Mouse (Mus musculus) intestine, postnatal 0 days (tissue): ENCODE measurements around the gene Bola2. TPM values are rescaled to one million over a fixed set of nuclear protein-coding genes. Genes with fewer than 3 reads are reported as not detected.

Experiments
- ATAC-seq: fragments of 200-750 bp; cut with Nextera tagmentation; 2 replicates; pipeline ENCODE4 v1.8.0; 2017; ENCODE audit warnings: mild to moderate bottlenecking, moderate TSS enrichment, moderate library complexity
- H3K27ac ChIP-seq: fragments of 300-500 bp; sonication (generic); 2 replicates; pipeline ENCODE4 v1.5.1; 2014; ENCODE audit warnings: mild to moderate bottlenecking, low read depth, low read length, moderate library complexity
- H3K27me3 ChIP-seq: fragments of 300-500 bp; sonication (generic); replicated peaks from 2 replicates; pipeline ENCODE4 v1.6.1; 2014; ENCODE audit warnings: low read length, mixed read lengths; ENCODE audit not compliant: control insufficient read depth, insufficient read depth
- H3K36me3 ChIP-seq: fragments of 300-500 bp; sonication (generic); 2 replicates; pipeline ENCODE4 v1.6.1; 2014; ENCODE audit warnings: mild to moderate bottlenecking, moderate library complexity; ENCODE audit not compliant: control insufficient read depth, insufficient read depth
- H3K4me1 ChIP-seq: fragments of 300-500 bp; sonication (generic); replicated peaks from 2 replicates; pipeline ENCODE4 v1.6.1; 2014; ENCODE audit warnings: antibody characterized with exemption, low read length, mixed read lengths; ENCODE audit not compliant: control insufficient read depth, insufficient read depth
- H3K4me2 ChIP-seq: fragments of 300-500 bp; sonication (generic); replicated peaks from 2 replicates; pipeline ENCODE4 v1.6.1; 2014; ENCODE audit warnings: low read depth, mild to moderate bottlenecking, moderate library complexity
- H3K4me3 ChIP-seq: fragments of 300-500 bp; sonication (generic); 2 replicates; pipeline ENCODE4 v1.5.1; 2014; ENCODE audit warnings: low read depth, low read length
- H3K9ac ChIP-seq: fragments of 300-500 bp; sonication (generic); 2 replicates; pipeline ENCODE4 v1.6.1; 2014; ENCODE audit warnings: mild to moderate bottlenecking, low read depth, low read length
- H3K9me3 ChIP-seq: fragments of 300-500 bp; sonication (generic); 2 replicates; pipeline ENCODE4 v1.6.1; 2016; ENCODE audit warnings: mixed run types; ENCODE audit not compliant: control insufficient read depth
- CTCF ChIP-seq: sonication (generic); IDR thresholded peaks from 2 replicates; pipeline ENCODE4 v1.5.1; 2016; ENCODE audit warnings: low read depth, mild to moderate bottlenecking, control low read depth, antibody characterized with exemption, moderate library complexity
- WGBS: fragments of 180-500 bp; shearing (Covaris S2); extraction: QIAGEN DNeasy Blood & Tissue Kit; methylation state at CpG from one replicate; pipeline ENCODE4 v1.1.7; 2014; 5-methylcytosine and 5-hydroxymethylcytosine counted together
- polyA plus RNA-seq: library from polyadenylated mRNA; unstranded; fragments of >200 nt; fragmentation: Nextera tagmentation; extraction: Ambion mirVana; gene quantifications from 2 replicates; pipeline ENCODE4 v1.2.1, GENCODE M21; 2015

Bola2 gene
- polyA plus RNA-seq, 1 experiment from 2014 or later = 80.4 TPM

DNA sequence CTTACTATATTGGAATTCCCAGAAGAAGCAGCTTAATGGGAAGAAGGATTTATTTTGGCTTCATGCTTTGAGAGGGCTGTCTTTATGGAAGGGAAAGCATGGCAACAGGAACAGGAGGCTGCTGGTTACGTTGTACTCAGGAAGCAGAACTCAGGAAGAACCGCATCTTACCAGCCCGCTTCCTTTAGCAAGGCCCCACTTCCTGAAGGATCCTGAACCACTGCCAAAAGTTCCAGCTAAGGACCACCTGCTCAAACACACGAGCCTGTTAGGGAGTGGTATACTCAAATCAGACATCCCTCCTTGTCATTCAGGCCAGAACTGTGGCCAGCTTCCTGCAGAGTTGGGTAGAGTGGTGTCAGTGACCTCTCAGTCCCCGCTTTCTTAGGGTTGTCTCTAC, 26.7 kb upstream of the Bola2 start:
- Histone ChIP-seq H3K4me1 (peaks cover 9% of the 10 kb centered on the region; the same call in 1 of the 2 replicates), H3K9me3 (no peaks in the 10 kb centered on the region), H3K27me3 (no peaks in the 10 kb centered on the region), H3K9ac (no peak overlapping the region), H3K4me2 (no peak overlapping the region), H3K4me3 (no peak overlapping the region), H3K27ac (peak overlapping the region; percentile 37; the same call in 1 of the 2 replicates), H3K36me3 (peaks cover 41% of the 10 kb centered on the region; the same call in 1 of the 2 replicates)
- WGBS = 62% methylated on average over 5 of the region's 5 CpGs
- TF ChIP-seq CTCF = no peak
- no peak for ATAC-seq

DNA sequence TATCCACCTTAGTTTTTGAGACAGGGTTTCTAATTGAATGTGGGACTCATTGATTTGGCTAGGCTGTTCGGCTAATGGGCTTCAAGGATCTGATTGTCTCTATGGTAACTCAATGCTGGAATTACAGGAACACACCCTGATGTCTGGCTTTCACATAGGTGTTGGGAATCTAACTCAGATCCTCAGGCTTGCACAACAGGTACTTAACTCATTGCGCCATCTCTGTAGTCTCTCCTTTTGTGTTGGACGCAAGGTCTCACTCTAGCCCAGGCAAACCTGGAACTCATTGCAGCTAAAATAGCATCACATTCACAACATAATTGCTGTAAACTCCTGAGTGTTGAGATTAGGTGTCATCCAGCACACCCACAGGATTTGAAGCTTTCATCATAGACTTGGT, 25.0 kb upstream of the Bola2 start:
- no peak overlapping the region for H3K4me2 ChIP-seq
- no peak for ATAC-seq
- H3K4me3 ChIP-seq = no peak overlapping the region
- H3K9ac ChIP-seq = no peak overlapping the region
- no peaks in the 10 kb centered on the region for H3K9me3 ChIP-seq
- peaks cover 4% of the 10 kb centered on the region; the same call in 1 of the 2 replicates for H3K4me1 ChIP-seq
- H3K27ac ChIP-seq = no peak overlapping the region; the same call in 1 of the 2 replicates
- H3K36me3 ChIP-seq = peaks cover 36% of the 10 kb centered on the region; the same call in 1 of the 2 replicates
- 58% methylated on average over 3 of the region's 3 CpGs for WGBS
- no peaks in the 10 kb centered on the region for H3K27me3 ChIP-seq
- no peak for TF ChIP-seq CTCF

DNA sequence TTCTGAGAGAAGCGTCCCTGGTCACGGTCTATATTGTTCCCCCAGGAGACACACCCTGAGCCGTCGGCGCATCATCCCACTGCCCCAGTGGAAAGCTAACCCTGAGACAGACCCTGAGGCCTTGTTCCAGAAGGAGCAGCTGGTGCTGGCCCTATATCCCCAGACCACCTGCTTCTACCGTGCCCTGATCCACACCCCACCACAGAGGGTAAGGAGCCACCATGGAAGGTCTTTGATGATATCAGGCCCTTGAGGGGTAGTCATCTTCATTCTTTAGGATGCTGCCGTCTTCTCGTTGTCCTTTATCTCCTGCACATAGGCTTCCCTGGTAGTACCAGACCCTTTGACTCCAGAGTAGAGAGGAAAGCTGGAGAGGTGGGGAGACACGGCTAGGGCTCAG, 23.1 kb upstream of the Bola2 start:
- Histone ChIP-seq H3K27me3 (no peaks in the 10 kb centered on the region), H3K27ac (no peak overlapping the region), H3K9ac (no peak overlapping the region), H3K4me1 (peaks cover 2% of the 10 kb centered on the region; the same call in 1 of the 2 replicates), H3K9me3 (no peaks in the 10 kb centered on the region), H3K4me3 (no peak overlapping the region), H3K36me3 (peaks cover 29% of the 10 kb centered on the region; the same call in 1 of the 2 replicates), H3K4me2 (no peak overlapping the region)
- 96% methylated on average over 9 of the region's 9 CpGs for WGBS
- TF ChIP-seq CTCF = no peak
- ATAC-seq = no peak

DNA sequence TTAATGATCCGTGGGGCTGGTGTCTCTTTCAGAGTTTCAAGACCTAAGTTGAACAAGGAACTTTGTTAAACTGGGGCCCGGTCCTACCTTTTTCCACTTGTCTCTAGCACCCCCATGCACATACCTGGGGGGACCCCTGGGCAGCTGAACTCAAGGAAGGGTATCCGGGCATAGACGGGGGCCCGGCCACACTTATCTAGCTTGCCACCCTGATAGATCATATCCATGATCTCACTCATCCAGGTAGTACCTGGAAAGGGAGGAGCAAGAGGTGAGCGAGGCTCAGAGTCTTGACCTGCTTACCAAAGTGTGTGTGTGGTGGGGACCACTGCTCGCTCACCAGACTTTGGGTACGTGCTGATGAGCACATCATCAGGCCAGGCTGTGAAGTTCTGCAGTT, 20.1 kb upstream of the Bola2 start:
- H3K27ac ChIP-seq = no peak overlapping the region
- no peak for TF ChIP-seq CTCF
- H3K4me2 ChIP-seq = no peak overlapping the region
- ATAC-seq = no peak
- H3K36me3 ChIP-seq = peaks cover 29% of the 10 kb centered on the region; the same call in 1 of the 2 replicates
- H3K9ac ChIP-seq = no peak overlapping the region
- no peaks in the 10 kb centered on the region for H3K27me3 ChIP-seq
- H3K4me3 ChIP-seq = no peak overlapping the region
- H3K4me1 ChIP-seq = peaks cover 2% of the 10 kb centered on the region; the same call in 1 of the 2 replicates
- no peaks in the 10 kb centered on the region for H3K9me3 ChIP-seq
- 96% methylated on average over 8 of the region's 8 CpGs for WGBS

DNA sequence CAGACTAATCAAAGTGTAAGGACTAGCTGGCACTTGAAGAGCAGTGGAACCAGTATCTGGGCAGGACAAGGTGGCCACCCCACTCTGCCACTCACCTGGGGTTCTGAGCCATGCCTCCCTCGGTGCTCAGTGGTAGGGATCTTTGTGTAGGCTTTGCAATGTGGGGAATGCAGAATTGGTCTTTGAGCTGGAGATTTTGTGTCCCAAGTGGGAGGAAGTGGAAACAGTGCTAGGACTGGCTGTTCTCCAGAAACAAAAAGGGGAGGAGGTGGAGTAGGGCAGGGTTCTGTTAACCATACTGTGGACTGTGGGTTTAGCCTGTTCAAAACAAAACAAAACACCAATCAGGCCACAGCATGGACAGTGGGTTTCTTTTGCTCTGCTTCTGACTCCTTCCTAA, 19.0 kb upstream of the Bola2 start, which contains the start of gene Sult1a1:
Gene Sult1a1 (minus strand): TSS at position 226 of the 400 bp plus-strand sequence.
- Histone ChIP-seq H3K9me3 (no peaks in the 10 kb centered on the region), H3K4me2 (peak within 1 kb of the TSS; percentile 10; the same call in 1 of the 2 replicates), H3K36me3 (peaks cover 22% of the 10 kb centered on the region; the same call in 1 of the 2 replicates), H3K27ac (peak within 1 kb of the TSS; percentile 60), H3K27me3 (no peaks in the 10 kb centered on the region), H3K4me3 (no peak within 1 kb of the TSS), H3K9ac (no peak within 1 kb of the TSS), H3K4me1 (peaks cover 2% of the 10 kb centered on the region; the same call in 1 of the 2 replicates)
- no peak for TF ChIP-seq CTCF
- WGBS = 67% methylated on average over 1 of the region's 1 CpGs
- no peak for ATAC-seq

DNA sequence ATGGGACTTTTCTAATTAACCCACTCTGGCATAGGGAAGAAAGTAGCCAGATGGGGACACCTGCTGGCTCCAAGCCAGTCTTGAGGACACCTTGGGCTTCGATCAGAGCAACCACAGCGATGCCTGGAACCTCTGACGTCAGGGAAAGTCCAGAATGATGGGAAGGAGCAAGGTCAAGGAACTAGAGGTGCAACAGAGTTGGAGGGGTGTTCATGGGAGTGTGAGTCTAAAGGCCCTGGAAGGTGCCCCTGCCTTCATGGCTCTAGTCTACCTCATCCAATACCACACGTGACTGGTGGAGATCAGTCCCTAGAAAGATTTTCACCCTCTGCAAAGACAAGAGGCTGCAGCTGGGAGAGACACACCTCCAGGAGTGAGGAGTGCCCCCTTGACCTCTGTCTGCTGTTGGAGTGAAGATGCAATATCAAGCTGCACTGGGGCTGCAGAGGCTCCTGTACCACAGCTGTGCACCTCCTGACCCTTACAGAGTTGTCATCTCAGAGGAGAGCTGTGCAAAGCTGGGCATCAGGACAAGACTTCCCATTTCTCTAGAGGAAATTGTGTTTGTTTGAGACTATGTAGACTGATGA, 18.5 kb upstream of the Bola2 start:
- Histone ChIP-seq H3K9ac (no peak overlapping the region), H3K27ac (peak overlapping the region; percentile 28; the same call in 1 of the 2 replicates), H3K36me3 (peaks cover 17% of the 10 kb centered on the region; the same call in 1 of the 2 replicates), H3K27me3 (no peaks in the 10 kb centered on the region), H3K4me2 (no peak overlapping the region), H3K4me1 (peaks cover 2% of the 10 kb centered on the region; the same call in 1 of the 2 replicates), H3K4me3 (no peak overlapping the region), H3K9me3 (no peaks in the 10 kb centered on the region)
- 71% methylated on average over 4 of the region's 4 CpGs for WGBS
- no peak for ATAC-seq
- TF ChIP-seq CTCF = no peak
